Mouse (Mus musculus) ovary, adult 18-20 months (tissue): ENCODE results near the gene Tstd1.

Experiments
- DNase-seq: peaks from one replicate; pipeline ENCODE4 v3.0.0; 2022; ENCODE audit warnings: low spot score, mixed read lengths

The Tstd1 gene

GRCm38 (mm10) chr1:171419291-171419882 is 715 bp downstream of the Tstd1 start:
- DNase-seq, result no peak

DNA sequence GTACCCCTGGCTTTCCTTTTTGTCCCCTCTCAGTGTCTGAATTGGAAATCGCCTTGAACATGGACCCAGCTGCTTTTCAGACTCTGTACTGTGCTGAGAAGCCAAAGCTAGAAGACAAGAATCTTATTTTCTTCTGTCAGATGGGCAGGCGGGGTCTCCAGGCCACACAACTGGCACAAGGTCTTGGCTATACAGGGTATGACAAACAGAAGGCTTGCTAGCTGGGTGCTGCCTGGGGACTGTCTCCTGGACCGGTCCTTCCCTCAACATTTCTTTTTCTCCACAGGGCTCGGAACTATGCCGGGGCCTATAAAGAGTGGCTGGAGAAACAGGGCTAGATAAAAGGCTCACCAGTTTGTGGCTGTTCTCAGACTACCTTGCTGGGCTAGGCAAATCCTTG is 1.2 kb downstream of the Tstd1 start:
- no peak for DNase-seq

DNA sequence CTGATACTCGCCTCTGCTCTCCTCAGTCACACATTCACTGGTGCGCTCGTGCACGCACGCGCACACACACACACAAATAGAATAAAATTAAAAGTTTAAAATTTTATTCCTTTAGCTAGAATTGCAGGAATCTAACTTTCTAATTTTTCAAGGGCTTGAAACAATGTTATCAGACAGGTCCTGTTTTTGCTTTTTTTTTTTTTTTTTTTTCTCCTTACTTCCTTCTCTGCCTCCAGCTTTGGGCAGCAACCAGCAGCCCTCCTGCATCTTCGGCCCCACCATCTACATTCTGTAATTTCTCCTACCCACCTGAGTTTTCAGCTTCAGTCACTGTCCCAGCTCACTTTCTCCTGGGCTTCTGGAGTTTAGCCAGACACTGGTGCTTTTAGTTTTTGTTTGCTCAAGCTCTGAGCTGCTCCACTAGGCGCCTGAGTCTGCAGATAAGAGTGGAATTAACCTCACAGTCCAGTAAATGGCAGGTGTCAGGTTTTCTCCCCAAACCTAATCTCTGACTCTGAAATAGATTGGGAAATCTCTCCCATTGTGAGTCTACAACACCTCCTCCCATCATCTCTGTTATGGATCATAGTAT is 3.9 kb downstream of the Tstd1 start:
- DNase-seq, result no peak

DNA sequence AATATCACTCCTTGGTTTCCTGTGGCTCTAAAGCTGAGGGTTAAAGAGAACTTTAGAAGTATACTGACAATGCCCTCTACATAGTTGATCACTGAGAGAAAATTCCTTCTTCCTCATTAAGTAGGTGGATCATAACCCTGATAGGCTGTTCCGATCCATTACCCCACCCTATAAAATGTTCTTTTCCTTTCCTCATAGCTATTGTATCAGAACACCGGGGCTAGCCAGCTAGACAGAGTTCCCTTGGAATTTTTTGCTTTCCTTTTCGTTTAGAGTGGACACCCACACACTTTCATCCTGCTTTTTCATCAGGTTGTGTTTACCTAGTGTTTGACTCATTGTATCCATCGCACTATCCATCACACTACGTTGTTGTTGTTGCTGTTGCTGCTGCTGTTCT is 6.0 kb downstream of the Tstd1 start:
- DNase-seq, result no peak

DNA sequence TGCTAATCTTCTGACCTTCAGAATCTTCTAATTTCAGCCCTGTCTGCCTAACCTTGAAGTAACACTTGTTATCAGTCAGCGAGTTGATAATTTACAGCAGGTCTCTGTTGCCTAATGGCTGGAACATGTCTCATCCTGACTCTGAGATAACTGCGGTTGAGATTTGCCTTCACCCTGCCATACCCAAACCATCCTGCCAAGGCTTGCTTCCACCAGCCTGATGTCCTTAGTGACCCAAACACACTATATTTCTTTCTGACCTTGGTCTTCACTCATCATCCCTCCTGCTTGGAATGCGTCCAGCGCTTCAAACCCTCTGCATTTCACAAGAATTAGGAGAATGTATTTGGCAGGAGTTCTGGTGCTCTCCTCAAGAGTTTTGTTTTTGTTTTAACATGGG is 6.5 kb downstream of the Tstd1 start:
- DNase-seq, result peak; percentile 79

GRCm38 (mm10) chr1:171432158-171432557 is 13.5 kb downstream of the Tstd1 start:
- DNase-seq, result no peak

GRCm38 (mm10) chr1:171435288-171435814 is 16.7 kb downstream of the Tstd1 start:
- no peak for DNase-seq

- no peak for DNase-seq
These were observed 17.3 kb downstream of the Tstd1 start for GRCm38 (mm10) chr1:171435974-171436373.

DNA sequence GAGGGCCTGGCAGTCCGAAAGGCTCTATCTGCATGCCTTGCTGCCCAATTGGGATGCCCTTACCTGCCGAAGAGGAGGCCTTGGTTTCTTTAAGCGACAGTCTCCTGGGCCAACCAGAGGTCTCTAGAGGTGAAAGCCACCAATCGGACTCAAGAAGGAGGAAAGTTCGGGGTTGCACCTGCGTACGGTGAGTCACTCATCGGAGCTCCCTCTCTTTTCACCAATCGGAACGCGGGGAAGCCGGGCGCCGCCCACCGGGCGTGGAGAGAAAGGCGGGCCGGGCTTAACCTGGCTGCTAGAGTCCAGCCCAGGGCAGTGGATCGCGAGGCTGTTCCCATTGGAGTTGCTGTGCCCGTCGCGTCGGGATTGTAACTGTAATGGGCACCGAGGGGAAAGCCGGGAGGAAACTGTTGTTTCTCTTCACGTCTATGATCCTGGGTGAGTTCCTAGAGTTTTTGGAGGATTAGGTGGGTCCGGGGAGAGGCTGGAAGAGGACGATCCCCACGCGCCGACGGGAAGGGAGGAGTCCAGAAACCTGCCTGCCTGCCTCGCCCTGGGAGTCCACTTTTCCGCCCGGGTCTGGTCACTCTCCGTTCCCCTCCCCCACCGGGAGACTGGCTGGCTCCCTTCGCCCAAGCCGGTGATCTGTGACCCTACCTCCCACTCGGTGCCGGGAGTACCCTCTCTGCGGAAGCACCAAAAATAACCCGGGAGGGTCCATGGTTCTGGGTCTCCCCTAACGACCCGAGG is 18.8 kb downstream of the Tstd1 start, which contains the start of gene F11r:
TSS of gene F11r (plus strand) at position 272 of the 750 bp plus-strand sequence.
- peak; percentile 84 for DNase-seq

DNA sequence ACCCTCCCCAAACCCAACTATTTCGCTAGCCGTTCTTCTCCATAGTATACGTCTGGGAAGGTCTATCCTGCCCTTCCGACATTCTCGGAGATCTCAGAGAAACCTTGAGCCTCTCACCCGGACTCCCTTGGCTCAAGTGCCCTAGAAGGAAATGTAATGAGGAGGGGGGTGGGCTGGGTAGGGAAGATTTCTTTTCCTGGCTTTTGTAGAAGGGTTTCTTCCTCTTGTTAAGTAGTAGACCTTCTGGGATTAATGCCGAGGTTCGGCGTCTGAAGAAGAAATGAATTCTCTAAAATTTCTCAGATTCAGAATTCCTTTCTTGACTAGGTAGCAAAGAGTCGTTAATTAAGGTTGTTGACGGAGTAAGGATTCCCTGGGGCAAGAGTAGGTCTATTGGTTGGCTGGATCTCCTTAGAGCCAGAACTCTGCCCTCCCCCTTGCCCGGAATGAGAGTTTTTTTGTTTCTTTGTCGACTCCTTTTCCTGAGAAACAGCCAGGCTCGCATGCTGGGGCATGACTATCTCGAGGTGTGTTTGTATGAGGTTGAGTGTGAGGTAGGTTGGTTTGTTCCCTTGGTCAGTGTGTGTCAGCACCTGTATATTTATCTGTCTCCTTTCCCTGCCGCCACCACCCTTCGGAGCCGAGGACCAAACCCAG is 19.5 kb downstream of the Tstd1 start:
- no peak for DNase-seq

DNA sequence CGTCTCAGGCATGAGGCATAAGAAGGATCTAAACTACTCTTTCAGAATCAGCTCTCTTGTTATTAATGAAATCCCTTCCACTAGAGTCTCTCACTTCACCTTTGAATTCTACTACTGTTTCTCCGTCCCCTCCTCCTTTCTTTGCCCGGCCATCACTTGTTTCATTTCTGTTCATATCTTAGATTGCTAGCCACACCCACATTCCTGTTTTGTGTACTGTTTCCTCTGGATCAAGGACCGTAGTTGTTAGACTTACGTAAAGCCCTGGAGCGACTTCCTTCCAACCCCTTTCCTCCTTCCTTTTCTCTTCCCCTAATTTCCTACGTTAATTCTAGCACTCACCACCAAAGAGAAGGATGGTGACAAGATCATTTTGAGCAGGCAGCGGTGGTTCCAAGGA is 20.4 kb downstream of the Tstd1 start:
- DNase-seq, result no peak

GRCm38 (mm10) chr1:171440025-171440725 is 21.5 kb downstream of the Tstd1 start:
- peak; percentile 53 for DNase-seq

- no peak for DNase-seq
These were observed 23.1 kb downstream of the Tstd1 start for GRCm38 (mm10) chr1:171441466-171442412.

- DNase-seq, result no peak
These were observed 23.7 kb downstream of the Tstd1 start for GRCm38 (mm10) chr1:171442413-171442760.

DNA sequence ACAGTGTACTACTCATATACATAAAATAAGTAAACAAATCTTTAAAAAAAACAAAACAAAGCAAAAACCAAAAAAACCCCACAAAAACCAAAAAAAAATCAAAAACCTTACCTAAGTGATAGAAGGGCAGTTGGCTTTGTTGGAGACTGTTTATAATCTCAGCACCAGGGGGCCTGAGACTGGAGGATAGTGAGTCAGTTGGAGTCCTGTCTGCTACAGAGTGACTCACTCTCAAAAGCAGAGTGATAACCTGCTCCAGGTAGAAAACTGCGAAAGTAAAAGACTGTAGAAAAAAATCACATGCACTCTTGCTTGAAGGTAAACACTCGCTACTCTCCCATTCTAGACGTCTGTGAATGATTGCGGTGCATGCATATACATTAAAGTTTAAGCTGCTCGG is 26.4 kb downstream of the Tstd1 start:
- DNase-seq, result no peak

- no peak for DNase-seq
These were observed 28.2 kb downstream of the Tstd1 start for GRCm38 (mm10) chr1:171446854-171447253.

- no peak for DNase-seq
These were observed 29.0 kb downstream of the Tstd1 start for GRCm38 (mm10) chr1:171447692-171448091.

DNA sequence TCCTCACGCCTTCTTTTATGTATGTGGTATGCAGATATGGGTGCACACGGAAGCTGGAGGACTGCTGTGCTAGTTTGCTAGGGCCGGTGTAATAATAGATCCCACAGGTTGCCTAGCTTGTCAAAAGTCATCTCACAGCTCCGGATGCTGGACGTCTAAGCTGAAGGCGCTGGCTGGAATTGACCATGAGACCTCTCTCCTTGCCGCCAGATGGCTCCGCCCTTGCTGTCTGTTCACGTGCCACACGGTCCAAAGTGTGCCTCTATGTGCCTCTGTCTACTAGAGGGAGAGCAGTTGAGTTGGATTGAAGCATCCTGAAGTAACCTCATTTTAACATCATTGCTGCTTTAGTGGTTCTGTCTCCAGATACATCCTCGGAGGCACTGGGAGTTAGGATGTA is 31.4 kb downstream of the Tstd1 start:
- no peak for DNase-seq

DNA sequence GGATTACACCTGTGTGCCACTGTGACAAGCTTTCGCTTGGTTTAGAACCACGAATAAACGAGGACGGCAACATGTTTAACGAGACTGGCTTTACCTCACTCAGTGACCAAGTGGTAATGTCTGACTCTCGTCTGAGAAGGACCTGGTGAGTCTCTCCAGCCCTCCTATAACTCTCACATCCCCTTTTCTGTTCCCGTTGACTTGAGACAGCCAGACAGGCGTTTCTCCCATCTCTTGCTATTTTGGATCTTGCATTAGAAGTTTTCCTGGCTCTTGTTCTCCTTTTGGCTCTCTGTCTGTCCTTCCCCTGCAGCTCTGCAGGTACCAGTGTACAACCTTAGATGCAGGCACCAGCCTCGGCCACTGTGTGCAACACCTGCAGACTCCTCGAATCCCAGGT is 32.3 kb downstream of the Tstd1 start:
- DNase-seq, result no peak

GRCm38 (mm10) chr1:171452522-171452921 is 33.9 kb downstream of the Tstd1 start:
- DNase-seq, result no peak

DNA sequence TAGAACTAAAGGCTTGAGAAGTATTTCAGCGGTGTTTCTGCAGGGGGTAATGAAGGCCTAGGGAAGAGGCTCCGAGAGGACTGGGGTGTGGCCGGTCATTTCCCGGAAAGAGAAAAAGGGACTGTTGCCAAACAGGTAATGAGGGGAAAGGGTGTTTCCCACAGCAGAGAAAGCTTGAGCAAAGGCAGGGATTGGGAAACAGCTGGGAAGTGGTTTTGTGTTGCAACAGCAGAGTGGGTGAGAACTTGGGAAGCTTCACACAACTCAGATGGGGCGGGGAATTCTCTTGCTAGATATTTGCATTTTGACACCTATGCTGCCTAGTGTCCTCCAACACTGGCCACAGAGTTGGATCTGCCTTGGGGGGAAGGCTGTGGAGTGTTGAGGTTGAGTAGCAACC is 34.3 kb downstream of the Tstd1 start:
- DNase-seq, result no peak
